ENCODE assay signal across 8 mouse cellular contexts in the genomic region with DNA sequence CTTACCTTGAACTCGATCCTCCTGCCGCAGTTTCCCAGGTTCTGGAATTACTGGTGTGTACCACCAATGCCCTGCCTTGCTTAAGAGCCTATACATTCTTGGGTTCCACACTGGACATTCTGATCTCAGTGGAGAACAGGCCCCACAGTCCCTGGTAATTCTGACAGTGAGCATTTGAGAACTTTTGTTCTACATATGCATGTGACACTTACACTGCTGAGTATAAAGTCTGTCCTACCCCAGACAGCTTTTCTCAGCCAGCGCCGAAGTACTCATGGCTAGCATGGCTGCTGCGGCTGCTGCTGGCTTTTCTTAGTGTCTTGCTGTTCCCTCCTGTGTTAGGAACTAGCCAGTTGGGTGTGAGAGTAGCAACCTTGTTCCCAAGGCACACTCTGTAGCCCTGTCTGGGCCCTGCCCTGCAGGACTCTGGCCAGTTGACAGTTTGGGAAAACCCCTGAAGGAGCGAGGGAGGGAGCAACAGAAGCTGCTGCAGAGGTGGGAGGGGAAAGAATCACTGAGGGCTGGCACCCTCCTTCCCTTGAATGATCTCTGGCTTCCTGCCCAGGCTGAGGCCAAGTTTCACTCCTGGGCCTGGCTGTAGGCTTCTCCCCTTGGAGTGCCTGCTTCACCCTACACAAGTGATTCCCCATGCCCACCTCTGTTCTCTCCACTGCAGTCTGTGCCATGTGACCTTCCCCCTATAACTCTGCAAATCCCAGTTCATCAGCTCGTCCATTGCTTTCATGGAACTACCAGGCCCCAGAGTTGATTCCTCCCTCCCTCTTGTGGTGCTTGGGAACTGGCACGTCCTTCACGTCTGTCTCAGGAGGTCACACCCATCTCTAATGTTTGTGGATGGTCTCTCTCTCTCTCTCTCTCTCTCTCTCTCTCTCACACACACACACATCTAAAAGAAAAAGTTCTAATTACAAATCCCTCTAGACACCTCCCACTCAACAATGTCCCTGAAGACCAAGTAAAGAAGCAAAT. TPM values are rescaled to one million over a fixed set of nuclear protein-coding genes. Genes with fewer than 3 reads are reported as not detected.
A peak's percentile ranks its signal among the peaks of the same experiment; 100 is the strongest.
DNase-seq lines count a peak whose midpoint lies in the region; ATAC-seq and TF ChIP-seq lines count a peak whose summit lies in the region.

No protein-coding gene starts in this region.

- DNase-seq in liver, embryonic 11.5 days (ENCODE audit: low spot score) = no peak
- DNase-seq in adrenal gland, postnatal 14 days = peak; percentile 93
- peak; percentile 80 for DNase-seq in heart, adult 8-10 months (ENCODE audit: low spot score)
- peak; percentile 94 for DNase-seq in kidney, adult 2 months
- peak; percentile 96 for DNase-seq in lung, postnatal 0 days (ENCODE audit: low spot score)
- DNase-seq in c-Kit-positive CD71-positive TER-119-positive erythroid progenitor cells, embryonic 14.5 days (ENCODE audit: low spot score) = no peak

- no peak for ATAC-seq in liver, embryonic 12.5 days
- no peak for ATAC-seq in liver, embryonic 11.5 days (replicated peaks; ENCODE audit: low FRiP score)
- ATAC-seq in lung, postnatal 0 days = peak; percentile 71
- ATAC-seq in stomach, embryonic 14.5 days (ENCODE audit: insufficient number of reproducible peaks, insufficient read depth, low FRiP score, low read depth) = 0 out of 2 replicates have a peak, but pooled peaks have one; percentile 21

- H3K9ac ChIP-seq in liver, embryonic 12.5 days = no peak overlapping the region
- no peak overlapping the region for H3K9ac ChIP-seq in liver, embryonic 11.5 days (ENCODE audit: low read depth, low read length)
- 0 out of 2 replicates have a peak overlapping the region, but pooled peaks have one; percentile 2 for H3K9ac ChIP-seq in lung, postnatal 0 days (replicated peaks; ENCODE audit: low read depth)
- H3K9ac ChIP-seq in stomach, embryonic 14.5 days (replicated peaks; ENCODE audit: low read depth, low read length) = no peak overlapping the region

- H3K4me2 ChIP-seq in liver, embryonic 12.5 days = no peak overlapping the region
- no peak overlapping the region for H3K4me2 ChIP-seq in liver, embryonic 11.5 days
- H3K4me2 ChIP-seq in lung, postnatal 0 days (replicated peaks; ENCODE audit: low read depth, low read length) = no peak overlapping the region
- no peak overlapping the region for H3K4me2 ChIP-seq in stomach, embryonic 14.5 days (replicated peaks; ENCODE audit: low read depth, low read length)

- peak; percentile 42; the same call in 1 of the 2 replicates for TF ChIP-seq EP300 in lung, postnatal 0 days (IDR thresholded peaks at IDR 0.05)

- WGBS in liver, embryonic 12.5 days (ENCODE audit: insufficient replicate concordance) = 57% methylated on average over 9 of the region's 9 CpGs
- 62% methylated on average over 9 of the region's 9 CpGs for WGBS in liver, embryonic 11.5 days
- 38% methylated on average over 9 of the region's 9 CpGs for WGBS in kidney, adult 2 months
- 36% methylated on average over 9 of the region's 9 CpGs for WGBS in lung, postnatal 0 days
- 47% methylated on average over 9 of the region's 9 CpGs for WGBS in stomach, embryonic 14.5 days

- TF ChIP-seq CTCF in kidney, adult 2 months (conservative IDR thresholded peaks at IDR 0.05; ENCODE audit: insufficient read depth, insufficient read length, low read depth, low read length) = no peak
- TF ChIP-seq CTCF in lung, postnatal 0 days (IDR thresholded peaks at IDR 0.05) = peak; percentile 39; the same call in 1 of the 2 replicates

- H3K36me3 ChIP-seq in liver, embryonic 12.5 days = no peaks in the 10 kb centered on the region
- H3K36me3 ChIP-seq in liver, embryonic 11.5 days (ENCODE audit: control insufficient read depth, insufficient read depth, low read length) = no peaks in the 10 kb centered on the region
- no peaks in the 10 kb centered on the region for H3K36me3 ChIP-seq in kidney, adult 2 months (ENCODE audit: control insufficient read depth, insufficient read depth, low read length)
- no peaks in the 10 kb centered on the region for H3K36me3 ChIP-seq in lung, postnatal 0 days (ENCODE audit: insufficient read depth, low read length)
- no peaks in the 10 kb centered on the region for H3K36me3 ChIP-seq in stomach, embryonic 14.5 days (ENCODE audit: control insufficient read depth, insufficient read depth, low read length)

- H3K4me1 ChIP-seq in liver, embryonic 12.5 days = peaks cover 26% of the 10 kb centered on the region
- peaks cover 10% of the 10 kb centered on the region; the same call in 1 of the 2 replicates for H3K4me1 ChIP-seq in liver, embryonic 11.5 days (replicated peaks; ENCODE audit: control insufficient read depth, insufficient read depth, low read length)
- H3K4me1 ChIP-seq in kidney, adult 2 months (ENCODE audit: control insufficient read depth, insufficient read depth, low read length) = peaks cover 17% of the 10 kb centered on the region
- peaks cover 36% of the 10 kb centered on the region; the same call in 1 of the 2 replicates for H3K4me1 ChIP-seq in lung, postnatal 0 days (ENCODE audit: insufficient read depth, low read depth, low read length)
- H3K4me1 ChIP-seq in stomach, embryonic 14.5 days (ENCODE audit: control insufficient read depth, insufficient read depth, low read length) = peaks cover 30% of the 10 kb centered on the region

- no peak for TF ChIP-seq POLR2A in kidney, adult 2 months (IDR thresholded peaks at IDR 0.05; ENCODE audit: low read depth, low read length)

- H3K27me3 ChIP-seq in liver, embryonic 12.5 days (replicated peaks) = no peaks in the 10 kb centered on the region
- no peaks in the 10 kb centered on the region for H3K27me3 ChIP-seq in liver, embryonic 11.5 days (replicated peaks; ENCODE audit: control insufficient read depth, insufficient read depth, low read length)
- no peaks in the 10 kb centered on the region for H3K27me3 ChIP-seq in kidney, adult 2 months (replicated peaks; ENCODE audit: control insufficient read depth, insufficient read depth, low read length)
- H3K27me3 ChIP-seq in lung, postnatal 0 days (replicated peaks; ENCODE audit: insufficient read depth, low read length) = no peaks in the 10 kb centered on the region
- H3K27me3 ChIP-seq in stomach, embryonic 14.5 days (ENCODE audit: control insufficient read depth, insufficient read depth, low read length) = no peaks in the 10 kb centered on the region

- H3K9me3 ChIP-seq in liver, embryonic 12.5 days (replicated peaks) = no peaks in the 10 kb centered on the region
- H3K9me3 ChIP-seq in liver, embryonic 11.5 days (ENCODE audit: control insufficient read depth, low read length) = no peaks in the 10 kb centered on the region
- no peaks in the 10 kb centered on the region for H3K9me3 ChIP-seq in lung, postnatal 0 days (ENCODE audit: low read length)
- H3K9me3 ChIP-seq in stomach, embryonic 14.5 days (ENCODE audit: control insufficient read depth, low read depth, low read length) = no peaks in the 10 kb centered on the region

- H3K27ac ChIP-seq in liver, embryonic 12.5 days = peak overlapping the region; percentile 38; the same call in 1 of the 2 replicates
- no peak overlapping the region for H3K27ac ChIP-seq in liver, embryonic 11.5 days (ENCODE audit: low read depth, low read length)
- H3K27ac ChIP-seq in kidney, adult 2 months (ENCODE audit: insufficient read depth, low read depth, low read length) = no peak overlapping the region; the same call in none of the 2 replicates
- peak overlapping the region; percentile 83 for H3K27ac ChIP-seq in lung, postnatal 0 days (ENCODE audit: low read length)
- H3K27ac ChIP-seq in stomach, embryonic 14.5 days (ENCODE audit: low read length) = no peak overlapping the region

- H3K4me3 ChIP-seq in liver, embryonic 12.5 days = no peak overlapping the region
- no peak overlapping the region for H3K4me3 ChIP-seq in liver, embryonic 11.5 days (ENCODE audit: low read depth, low read length)
- no peak overlapping the region for H3K4me3 ChIP-seq in kidney, adult 2 months (ENCODE audit: insufficient read depth, low read depth, low read length)
- no peak overlapping the region for H3K4me3 ChIP-seq in lung, postnatal 0 days (ENCODE audit: low read depth, low read length)
- H3K4me3 ChIP-seq in stomach, embryonic 14.5 days (ENCODE audit: low read depth, low read length) = no peak overlapping the region

RNA-seq across cellular contexts. Expression of a gene that starts 49.3 kb away (rescaled TPM):
- 14.5 and 15.7 TPM in 2 replicates for polyA plus RNA-seq in liver, embryonic 12.5 days (2016; fragmentation: Nextera tagmentation; extraction: Ambion mirVana)
- polyA plus RNA-seq in liver, embryonic 11.5 days (2014; fragmentation: Nextera tagmentation; extraction: Ambion mirVana) = 25.8 TPM in 2 replicates
- total RNA-seq in adrenal gland, postnatal 14 days (2021) = 95.5 and 107 TPM in 2 replicates
- 10 to 100 TPM; 27.4 to 65.8 (median 39.3) TPM for total RNA-seq in heart, adult 8-10 months (2022)
- polyA plus RNA-seq in kidney, adult 2 months (2012; rRNA removed) = 90.0 and 93.3 TPM in 2 replicates
- polyA plus RNA-seq in lung, postnatal 0 days (2015; fragmentation: Nextera tagmentation; extraction: Ambion mirVana) = 184 and 297 TPM in 2 replicates
- polyA plus RNA-seq in stomach, embryonic 14.5 days (2014; fragmentation: Nextera tagmentation; extraction: Ambion mirVana) = 91.8 and 95.4 TPM in 2 replicates

RNA-seq across cellular contexts. Expression of a gene that starts 59.1 kb away (rescaled TPM):
- 282 and 290 TPM in 2 replicates for polyA plus RNA-seq in liver, embryonic 12.5 days (2016; fragmentation: Nextera tagmentation; extraction: Ambion mirVana)
- 410 and 426 TPM in 2 replicates for polyA plus RNA-seq in liver, embryonic 11.5 days (2014; fragmentation: Nextera tagmentation; extraction: Ambion mirVana)
- total RNA-seq in adrenal gland, postnatal 14 days (2021) = 226 and 253 TPM in 2 replicates
- total RNA-seq in heart, adult 8-10 months (2022) = 100 to 1,000 TPM; 149 to 159 (median 156) TPM
- 48.5 and 80.2 TPM in 2 replicates for polyA plus RNA-seq in kidney, adult 2 months (2012; rRNA removed)
- polyA plus RNA-seq in lung, postnatal 0 days (2015; fragmentation: Nextera tagmentation; extraction: Ambion mirVana) = 281 and 292 TPM in 2 replicates
- polyA plus RNA-seq in stomach, embryonic 14.5 days (2014; fragmentation: Nextera tagmentation; extraction: Ambion mirVana) = 421 and 424 TPM in 2 replicates

Comparison
In these comparisons a context has a peak if more than half of its experiments do, and no peak if none do; other contexts are left out.
1. H3K27ac ChIP-seq: peak in liver, embryonic 12.5 days (single experiment) and lung, postnatal 0 days (single experiment); none in liver, embryonic 11.5 days (single experiment), kidney, adult 2 months (single experiment) and stomach, embryonic 14.5 days (single experiment).
2. ATAC-seq: peak in lung, postnatal 0 days (single experiment) and stomach, embryonic 14.5 days (single experiment); none in liver, embryonic 12.5 days (single experiment) and liver, embryonic 11.5 days (single experiment).
3. DNase-seq: peak in adrenal gland, postnatal 14 days (single experiment), heart, adult 8-10 months (single experiment), kidney, adult 2 months (single experiment) and lung, postnatal 0 days (single experiment); none in liver, embryonic 11.5 days (single experiment) and c-Kit-positive CD71-positive TER-119-positive erythroid progenitor cells, embryonic 14.5 days (single experiment).